Comparison of ENCODE assay signal across 1 mouse cellular context in the genomic region with DNA sequence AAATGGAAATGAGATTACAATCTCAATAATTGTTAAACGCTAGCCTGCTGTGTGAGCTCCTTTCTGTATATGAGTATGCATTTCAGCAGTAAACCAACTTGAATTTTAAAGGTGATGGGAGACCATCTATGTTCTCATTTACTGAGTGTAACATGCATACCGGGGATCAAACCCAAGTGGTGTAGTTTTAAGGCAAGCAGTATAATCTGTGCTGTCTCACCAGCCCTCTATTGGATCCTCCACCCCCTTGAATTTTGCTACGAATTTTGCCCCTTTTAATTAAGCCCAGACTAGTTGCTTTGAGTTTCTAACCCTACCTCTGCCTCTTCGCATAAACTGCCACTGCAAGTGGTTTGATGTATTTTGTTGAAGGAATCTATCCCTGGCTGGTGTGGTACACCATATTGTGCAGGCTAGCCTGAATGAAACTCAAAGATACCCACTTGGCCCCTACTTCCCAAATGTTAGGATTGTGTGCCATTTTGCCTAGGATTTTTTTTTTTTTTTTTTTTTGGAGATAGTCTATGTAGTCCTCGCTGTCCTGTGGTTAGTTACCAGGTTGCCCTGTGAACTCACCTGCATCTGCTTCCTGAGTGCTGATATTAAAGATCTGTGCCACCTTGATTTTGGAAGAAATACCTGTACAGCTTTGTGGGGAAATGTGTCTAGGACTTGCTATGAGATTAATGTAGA.
TF ChIP-seq lines count a peak whose summit lies in the region.

No protein-coding gene starts in this region.

TF ChIP-seq in CH12.LX, 34 proteins besides CTCF, POLR2A, EP300 and RAD21 (continued from another document):
- TF ChIP-seq ELF1 (IDR thresholded peaks at IDR 0.05; ENCODE audit: low read depth, low read length) (no peak), MEF2A (IDR thresholded peaks at IDR 0.05; ENCODE audit: borderline replicate concordance, low read depth, low read length) (no peak), JUND (conservative IDR thresholded peaks at IDR 0.05; ENCODE audit: low read depth, low read length) (no peak), MAFK (IDR thresholded peaks at IDR 0.05; ENCODE audit: insufficient replicate concordance, low read length) (no peak), MYC (IDR thresholded peaks at IDR 0.05; ENCODE audit: low read depth, low read length) (no peak), MAX (IDR thresholded peaks at IDR 0.05; ENCODE audit: low read length) (no peak), USF2 (conservative IDR thresholded peaks at IDR 0.05; ENCODE audit: low read depth, low read length) (no peak), HCFC1 (IDR thresholded peaks at IDR 0.05; ENCODE audit: low read depth, low read length) (no peak), NRF1 (IDR thresholded peaks at IDR 0.05; ENCODE audit: low read depth, low read length) (no peak), POLR2AphosphoS2 (IDR thresholded peaks at IDR 0.05; ENCODE audit: low read depth, low read length) (peak; percentile 91), KAT2A (IDR thresholded peaks at IDR 0.05; ENCODE audit: insufficient replicate concordance, low read length) (no peak), UBTF (IDR thresholded peaks at IDR 0.05; ENCODE audit: low read depth, low read length) (no peak), RCOR1 (conservative IDR thresholded peaks at IDR 0.05; ENCODE audit: low read depth, low read length) (peak; percentile 57), NELFE (IDR thresholded peaks at IDR 0.05; ENCODE audit: low read depth, low read length) (0 out of 2 replicates have a peak, but pooled peaks have one; percentile 14), ZNF384 (IDR thresholded peaks at IDR 0.05; ENCODE audit: low read depth, low read length) (peak; percentile 68), TCF12 (IDR thresholded peaks at IDR 0.05; ENCODE audit: low read depth, low read length) (0 out of 2 replicates have a peak, but pooled peaks have one; percentile 16), BHLHE40 (IDR thresholded peaks at IDR 0.05; ENCODE audit: low read depth, low read length) (no peak), MXI1 (IDR thresholded peaks at IDR 0.05; ENCODE audit: low read depth, low read length) (peak; percentile 41; the same call in 1 of the 2 replicates), ZMIZ1 (IDR thresholded peaks at IDR 0.05; ENCODE audit: low read depth, low read length) (peak; percentile 58; the same call in 1 of the 2 replicates), TBP (conservative IDR thresholded peaks at IDR 0.05; ENCODE audit: low read depth, low read length) (0 out of 2 replicates have a peak, but pooled peaks have one; percentile 6), ZKSCAN1 (IDR thresholded peaks at IDR 0.05; ENCODE audit: borderline replicate concordance, low read depth, low read length) (no peak), CHD1 (IDR thresholded peaks at IDR 0.05; ENCODE audit: low read depth, low read length) (0 out of 2 replicates have a peak, but pooled peaks have one; percentile 17)
